Mouse (Mus musculus) midbrain, embryonic 10.5 days (tissue): Measurements from ENCODE around the gene Clba1. TPM values are rescaled to one million over a fixed set of nuclear protein-coding genes. Genes with fewer than 3 reads are reported as not detected.

Experiments
- DNase-seq: peaks from one replicate; pipeline ENCODE4 v3.0.0-alpha.2; 2017; ENCODE audit warnings: low spot score
- H3K27ac ChIP-seq: fragments of 300-500 bp; sonication (generic); replicated peaks from 2 replicates; pipeline ENCODE4 v1.5.1; 2016; ENCODE audit warnings: mild to moderate bottlenecking
- H3K27me3 ChIP-seq: fragments of 300-500 bp; sonication (generic); 2 replicates; pipeline ENCODE4 v1.6.1; 2016; ENCODE audit warnings: low read depth, mild to moderate bottlenecking; ENCODE audit not compliant: poor library complexity, severe bottlenecking
- H3K36me3 ChIP-seq: fragments of 300-500 bp; sonication (generic); 2 replicates; pipeline ENCODE4 v1.6.1; 2016; ENCODE audit warnings: mild to moderate bottlenecking, moderate library complexity
- H3K4me1 ChIP-seq: fragments of 300-500 bp; sonication (generic); 2 replicates; pipeline ENCODE4 v1.6.1; 2016
- H3K4me3 ChIP-seq: fragments of 300-500 bp; sonication (generic); 2 replicates; pipeline ENCODE4 v1.5.1; 2016; ENCODE audit warnings: mild to moderate bottlenecking, moderate library complexity
- H3K9me3 ChIP-seq: fragments of 300-500 bp; sonication (generic); replicated peaks from 2 replicates; pipeline ENCODE4 v1.6.1; 2016; ENCODE audit warnings: mild to moderate bottlenecking
- WGBS: fragments of 180-500 bp; shearing (Covaris S2); methylation state at CpG from one replicate; pipeline ENCODE4 v1.1.7; 2016; 5-methylcytosine and 5-hydroxymethylcytosine counted together
- polyA plus RNA-seq: library from polyadenylated mRNA; unstranded; fragments of >200 nt; fragmentation: Nextera tagmentation; extraction: Ambion mirVana; gene quantifications from 2 replicates; pipeline ENCODE4 v1.2.1, GENCODE M21; 2016

The Clba1 gene
- polyA plus RNA-seq, 1 experiment from 2014 or later, result 13.7 TPM

- no peaks in the 10 kb centered on the region for H3K36me3 ChIP-seq
- H3K9me3 ChIP-seq, result no peaks in the 10 kb centered on the region
- no peaks in the 10 kb centered on the region for H3K27me3 ChIP-seq
- WGBS, result 85% methylated on average over 2 of the region's 2 CpGs
- no peak overlapping the region for H3K27ac ChIP-seq
- no peak overlapping the region for H3K4me3 ChIP-seq
- no peak for DNase-seq
- H3K4me1 ChIP-seq, result 0 out of 2 replicates have a peak, but pooled peaks cover 3% of the 10 kb centered on the region
These were observed 39.0 kb upstream of the Clba1 start for GRCm38 (mm10) chr12:112769751-112770150.

- Histone ChIP-seq H3K36me3 (no peaks in the 10 kb centered on the region), H3K27me3 (no peaks in the 10 kb centered on the region), H3K27ac (0 out of 2 replicates have a peak overlapping the region, but pooled peaks have one; percentile 13), H3K4me3 (no peak overlapping the region), H3K4me1 (0 out of 2 replicates have a peak, but pooled peaks cover 3% of the 10 kb centered on the region), H3K9me3 (peaks cover 2% of the 10 kb centered on the region; the same call in 1 of the 2 replicates)
- WGBS, result 74% methylated on average over 4 of the region's 4 CpGs
- no peak for DNase-seq
These were observed 38.3 kb upstream of the Clba1 start for GRCm38 (mm10) chr12:112770396-112770795.

GRCm38 (mm10) chr12:112772306-112772705, 36.4 kb upstream of the Clba1 start:
- no peaks in the 10 kb centered on the region for H3K27me3 ChIP-seq
- H3K9me3 ChIP-seq, result peaks cover 6% of the 10 kb centered on the region; the same call in 1 of the 2 replicates
- no peak overlapping the region for H3K27ac ChIP-seq
- no peak for DNase-seq
- 0 out of 2 replicates have a peak, but pooled peaks cover 3% of the 10 kb centered on the region for H3K4me1 ChIP-seq
- H3K36me3 ChIP-seq, result no peaks in the 10 kb centered on the region
- WGBS, result 94% methylated on average over 14 of the region's 14 CpGs
- no peak overlapping the region for H3K4me3 ChIP-seq

- H3K4me3 ChIP-seq, result no peak overlapping the region
- 0 out of 2 replicates have a peak, but pooled peaks cover 3% of the 10 kb centered on the region for H3K4me1 ChIP-seq
- H3K27me3 ChIP-seq, result no peaks in the 10 kb centered on the region
- peaks cover 6% of the 10 kb centered on the region; the same call in 1 of the 2 replicates for H3K9me3 ChIP-seq
- no peaks in the 10 kb centered on the region for H3K36me3 ChIP-seq
- DNase-seq, result no peak
- 46% methylated on average over 9 of the region's 9 CpGs for WGBS
- no peak overlapping the region for H3K27ac ChIP-seq
These were observed 35.4 kb upstream of the Clba1 start for GRCm38 (mm10) chr12:112773366-112773765.

- Histone ChIP-seq H3K4me1 (0 out of 2 replicates have a peak, but pooled peaks cover 3% of the 10 kb centered on the region), H3K27me3 (no peaks in the 10 kb centered on the region), H3K9me3 (peaks cover 9% of the 10 kb centered on the region; the same call in 1 of the 2 replicates), H3K4me3 (no peak overlapping the region), H3K27ac (no peak overlapping the region), H3K36me3 (no peaks in the 10 kb centered on the region)
- no peak for DNase-seq
- 85% methylated on average over 6 of the region's 6 CpGs for WGBS
These were observed 34.7 kb upstream of the Clba1 start for GRCm38 (mm10) chr12:112774026-112774425.

- Histone ChIP-seq H3K27ac (no peak overlapping the region), H3K4me1 (0 out of 2 replicates have a peak, but pooled peaks cover 3% of the 10 kb centered on the region), H3K27me3 (no peaks in the 10 kb centered on the region), H3K9me3 (peaks cover 9% of the 10 kb centered on the region; the same call in 1 of the 2 replicates), H3K36me3 (no peaks in the 10 kb centered on the region), H3K4me3 (no peak overlapping the region)
- no peak for DNase-seq
- 94% methylated on average over 10 of the region's 10 CpGs for WGBS
These were observed 34.3 kb upstream of the Clba1 start for GRCm38 (mm10) chr12:112774481-112774880.

- DNase-seq, result no peak
- Histone ChIP-seq H3K4me1 (peaks cover 27% of the 10 kb centered on the region), H3K4me3 (no peak overlapping the region), H3K9me3 (no peaks in the 10 kb centered on the region), H3K27ac (no peak overlapping the region), H3K27me3 (peaks cover 12% of the 10 kb centered on the region), H3K36me3 (no peaks in the 10 kb centered on the region)
- WGBS, result 80% methylated on average over 8 of the region's 8 CpGs
These were observed 17.7 kb upstream of the Clba1 start for GRCm38 (mm10) chr12:112791026-112791425.

GRCm38 (mm10) chr12:112793601-112794355, 15.0 kb upstream of the Clba1 start:
- Histone ChIP-seq H3K27me3 (peaks cover 35% of the 10 kb centered on the region), H3K36me3 (no peaks in the 10 kb centered on the region), H3K9me3 (no peaks in the 10 kb centered on the region), H3K27ac (peak overlapping the region; percentile 46; the same call in 1 of the 2 replicates), H3K4me3 (no peak overlapping the region), H3K4me1 (peaks cover 35% of the 10 kb centered on the region)
- no peak for DNase-seq
- WGBS, result 73% methylated on average over 13 of the region's 13 CpGs

- H3K9me3 ChIP-seq, result no peaks in the 10 kb centered on the region
- DNase-seq, result no peak
- 32% methylated on average over 7 of the region's 7 CpGs for WGBS
- peaks cover 41% of the 10 kb centered on the region for H3K27me3 ChIP-seq
- H3K27ac ChIP-seq, result peak overlapping the region; percentile 46; the same call in 1 of the 2 replicates
- H3K36me3 ChIP-seq, result no peaks in the 10 kb centered on the region
- H3K4me1 ChIP-seq, result peaks cover 35% of the 10 kb centered on the region
- no peak overlapping the region for H3K4me3 ChIP-seq
These were observed 14.4 kb upstream of the Clba1 start for GRCm38 (mm10) chr12:112794356-112794816.

- Histone ChIP-seq H3K27me3 (peaks cover 47% of the 10 kb centered on the region), H3K4me3 (no peak overlapping the region), H3K9me3 (no peaks in the 10 kb centered on the region), H3K36me3 (no peaks in the 10 kb centered on the region), H3K4me1 (peaks cover 35% of the 10 kb centered on the region), H3K27ac (no peak overlapping the region)
- DNase-seq, result no peak
- WGBS, result 86% methylated on average over 5 of the region's 5 CpGs
These were observed 13.7 kb upstream of the Clba1 start for GRCm38 (mm10) chr12:112794998-112795397.

GRCm38 (mm10) chr12:112795466-112796104, 13.2 kb upstream of the Clba1 start:
- H3K4me1 ChIP-seq, result peaks cover 35% of the 10 kb centered on the region
- peaks cover 51% of the 10 kb centered on the region for H3K27me3 ChIP-seq
- 68% methylated on average over 18 of the region's 18 CpGs for WGBS
- H3K9me3 ChIP-seq, result no peaks in the 10 kb centered on the region
- no peak overlapping the region for H3K4me3 ChIP-seq
- DNase-seq, result no peak
- H3K36me3 ChIP-seq, result no peaks in the 10 kb centered on the region
- H3K27ac ChIP-seq, result no peak overlapping the region; the same call in 1 of the 2 replicates

GRCm38 (mm10) chr12:112796551-112797510, 11.9 kb upstream of the Clba1 start:
- peaks cover 38% of the 10 kb centered on the region for H3K4me1 ChIP-seq
- no peak for DNase-seq
- H3K27me3 ChIP-seq, result peaks cover 64% of the 10 kb centered on the region
- no peak overlapping the region for H3K27ac ChIP-seq
- no peaks in the 10 kb centered on the region for H3K36me3 ChIP-seq
- 59% methylated on average over 17 of the region's 17 CpGs for WGBS
- H3K4me3 ChIP-seq, result no peak overlapping the region
- H3K9me3 ChIP-seq, result no peaks in the 10 kb centered on the region
